Mouse (Mus musculus): ENCODE results near the gene Abcc4. TPM values are rescaled to one million over a fixed set of nuclear protein-coding genes. Genes with fewer than 3 reads are reported as not detected.

Abcc4 gene
- polyA plus RNA-seq, 1 experiment: 14.0 TPM

GRCm38 (mm10) chr14:118712889-118713288, 6.9 kb upstream of the Abcc4 start:
- no peak for DNase-seq (ENCODE audit: low read depth)

DNA sequence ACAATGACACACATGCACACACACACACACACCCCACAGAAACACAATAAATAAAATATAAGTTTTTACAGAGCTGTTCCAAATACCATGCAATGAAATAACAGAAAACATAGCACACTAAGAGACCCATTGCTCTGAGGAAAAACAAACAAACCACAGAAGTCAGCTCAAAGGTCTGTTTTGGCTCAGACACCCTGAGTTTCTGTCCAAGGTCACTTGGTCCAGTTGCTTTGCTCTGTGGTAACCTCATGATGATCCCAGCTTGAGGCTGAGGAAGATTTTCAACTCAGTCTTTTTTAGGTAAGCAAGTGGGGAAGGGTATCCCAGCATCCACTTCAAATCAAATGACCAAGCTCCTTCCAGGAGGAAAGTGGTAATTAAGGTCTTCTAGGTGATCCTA, 4.9 kb upstream of the Abcc4 start:
- DNase-seq (ENCODE audit: low read depth): no peak

DNA sequence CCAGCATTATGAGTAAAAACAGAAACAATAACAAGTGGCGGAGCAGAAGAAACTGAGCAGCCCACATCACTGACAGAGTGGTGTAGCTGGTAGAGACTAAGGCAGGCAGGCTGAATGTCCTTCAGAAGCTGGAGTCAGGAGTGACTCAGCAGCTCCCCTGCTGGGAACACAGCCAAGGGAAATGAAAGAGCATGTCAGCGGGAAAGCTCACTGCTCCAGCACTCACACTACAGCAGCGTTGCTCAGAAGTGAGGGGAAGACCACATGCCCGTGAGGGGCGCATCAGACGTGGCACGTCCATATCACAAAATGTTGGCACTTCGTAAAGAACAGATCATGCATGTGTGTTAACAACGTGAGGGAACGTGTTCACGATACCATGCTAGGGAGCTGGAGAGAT, 3.7 kb upstream of the Abcc4 start:
- DNase-seq (ENCODE audit: low read depth): no peak

DNA sequence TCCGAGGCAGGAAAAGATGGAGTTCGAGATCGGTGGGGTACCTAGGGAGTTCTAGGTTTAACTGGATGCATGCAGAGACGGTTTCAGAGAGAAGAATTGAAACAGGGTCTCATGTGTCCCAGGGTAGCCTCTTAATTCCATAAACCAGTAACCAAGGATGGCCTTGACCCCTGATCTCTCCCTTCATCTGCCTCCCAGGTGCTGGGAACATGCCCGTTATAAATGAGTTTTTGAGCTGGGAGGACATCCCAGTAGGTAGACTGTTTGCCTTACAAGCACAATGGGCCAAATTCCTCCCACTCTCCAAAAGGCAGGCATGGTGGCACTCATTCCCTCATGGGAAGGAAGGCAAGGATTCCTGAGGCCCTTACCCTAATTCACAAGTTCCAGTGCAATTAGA, 2.1 kb upstream of the Abcc4 start:
- DNase-seq (ENCODE audit: low read depth): no peak

- no peak for DNase-seq (ENCODE audit: low read depth)
Observed at GRCm38 (mm10) chr14:118706962-118707361, 943 bp upstream of the Abcc4 start.

DNA sequence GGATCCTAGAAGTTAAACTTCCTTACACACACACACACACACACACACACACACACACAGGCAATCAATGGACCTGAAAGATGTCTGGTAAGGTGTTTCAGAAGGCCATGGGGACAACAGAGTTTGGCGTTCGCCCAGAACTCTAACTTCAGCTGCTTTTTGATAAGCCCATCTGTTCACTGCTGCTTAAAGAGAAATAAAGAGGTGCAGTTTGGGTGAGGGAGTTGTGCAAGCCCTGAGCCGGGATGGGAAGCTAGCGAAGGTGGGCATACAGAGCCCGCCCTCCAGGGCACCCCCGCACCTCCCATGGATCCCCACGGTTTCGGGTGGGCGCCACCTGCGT, 583 bp downstream of the Abcc4 start:
- DNase-seq (ENCODE audit: low read depth): no peak

DNA sequence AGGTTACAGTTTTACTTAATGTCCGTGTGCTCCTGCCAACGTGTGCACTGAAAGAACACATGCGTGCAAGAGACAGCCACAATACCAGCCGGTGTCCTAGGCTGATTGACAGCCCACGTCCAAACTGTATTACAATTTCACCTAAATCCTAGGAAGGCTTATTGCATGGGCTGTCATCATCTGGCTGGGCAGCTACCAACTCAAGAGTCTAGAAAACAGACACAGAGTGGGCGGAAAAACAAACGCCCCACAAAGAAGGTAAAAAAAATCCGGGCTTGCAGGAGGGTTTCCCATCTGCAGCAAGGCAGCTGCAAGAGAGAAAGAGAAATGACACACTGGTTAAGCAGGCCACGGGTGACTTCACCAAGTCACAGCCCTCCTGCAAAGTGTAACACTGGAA, 2.7 kb downstream of the Abcc4 start:
- no peak for DNase-seq (ENCODE audit: low read depth)

GRCm38 (mm10) chr14:118701991-118702608, 3.9 kb downstream of the Abcc4 start:
- no peak for DNase-seq (ENCODE audit: low read depth)

GRCm38 (mm10) chr14:118700576-118700975, 5.4 kb downstream of the Abcc4 start:
- DNase-seq (ENCODE audit: low read depth): no peak

- no peak for DNase-seq (ENCODE audit: low read depth)
Observed at GRCm38 (mm10) chr14:118699963-118700362, 6.1 kb downstream of the Abcc4 start.

DNA sequence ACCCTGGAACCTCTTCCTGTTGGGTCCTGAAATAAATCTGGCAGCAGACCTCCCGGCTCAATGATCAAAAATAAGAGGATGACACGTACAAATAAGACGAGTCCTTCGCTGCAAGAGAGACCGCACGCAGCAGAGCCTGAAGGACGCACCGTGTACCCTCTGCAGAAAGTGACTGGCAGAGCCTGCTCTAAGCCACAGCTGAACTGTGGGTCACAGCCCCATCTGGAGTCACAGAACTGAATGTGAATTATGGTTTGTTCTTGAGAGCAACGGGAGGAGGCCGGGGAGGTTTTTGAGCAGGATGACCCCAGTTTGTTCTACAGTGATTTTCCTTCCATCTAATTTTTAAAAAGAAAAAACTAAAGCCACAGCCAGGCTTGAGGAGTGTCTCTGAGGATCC, 6.5 kb downstream of the Abcc4 start:
- DNase-seq (ENCODE audit: low read depth): no peak

- DNase-seq (ENCODE audit: low read depth): no peak
Observed at GRCm38 (mm10) chr14:118696556-118697289, 9.3 kb downstream of the Abcc4 start.

DNA sequence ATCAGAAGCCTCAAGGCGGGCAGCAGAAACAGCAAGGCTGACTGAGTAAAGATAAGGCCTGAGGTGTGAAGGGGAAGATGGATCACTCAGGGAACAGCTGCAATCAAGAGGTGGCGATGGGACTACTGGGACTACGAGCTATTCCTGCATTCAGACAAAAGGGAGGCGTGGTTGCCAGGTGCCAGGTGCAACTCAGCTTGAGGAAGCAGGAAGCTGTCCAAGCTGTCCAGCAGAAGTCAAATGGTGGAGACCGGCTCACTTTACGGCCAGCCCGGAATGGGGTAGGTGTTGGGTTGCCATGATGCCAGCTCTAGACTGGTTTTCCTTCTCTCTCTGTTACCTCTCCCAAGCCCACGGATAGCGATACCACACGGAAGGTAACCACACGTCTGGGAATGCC, 10.2 kb downstream of the Abcc4 start:
- no peak for DNase-seq (ENCODE audit: low read depth)

DNA sequence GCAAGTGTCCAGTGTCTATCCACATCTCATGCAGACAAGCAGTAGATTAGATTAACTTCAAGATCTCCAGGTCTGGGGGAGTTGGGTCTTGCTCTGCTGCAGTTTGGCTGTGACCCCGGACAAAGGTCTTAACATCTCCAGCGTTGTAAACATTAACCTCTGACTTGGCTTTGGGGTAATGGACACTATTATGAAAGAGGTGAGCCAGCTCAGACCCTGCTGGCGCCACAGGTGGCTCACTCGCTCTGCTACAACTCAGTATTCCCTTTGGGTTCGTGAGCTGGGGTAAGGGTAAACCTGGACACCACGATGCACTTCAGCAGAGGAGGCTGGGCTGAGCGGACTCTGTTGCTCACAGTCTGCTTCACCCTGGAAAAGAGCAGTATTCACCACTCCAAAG, 11.7 kb downstream of the Abcc4 start:
- no peak for DNase-seq (ENCODE audit: low read depth)

- DNase-seq (ENCODE audit: low read depth): no peak
Observed at GRCm38 (mm10) chr14:118691910-118692309, 14.1 kb downstream of the Abcc4 start.

- no peak for DNase-seq (ENCODE audit: low read depth)
Observed at GRCm38 (mm10) chr14:118691404-118691803, 14.6 kb downstream of the Abcc4 start.

- DNase-seq (ENCODE audit: low read depth): no peak
Observed at GRCm38 (mm10) chr14:118690921-118691320, 15.1 kb downstream of the Abcc4 start.

DNA sequence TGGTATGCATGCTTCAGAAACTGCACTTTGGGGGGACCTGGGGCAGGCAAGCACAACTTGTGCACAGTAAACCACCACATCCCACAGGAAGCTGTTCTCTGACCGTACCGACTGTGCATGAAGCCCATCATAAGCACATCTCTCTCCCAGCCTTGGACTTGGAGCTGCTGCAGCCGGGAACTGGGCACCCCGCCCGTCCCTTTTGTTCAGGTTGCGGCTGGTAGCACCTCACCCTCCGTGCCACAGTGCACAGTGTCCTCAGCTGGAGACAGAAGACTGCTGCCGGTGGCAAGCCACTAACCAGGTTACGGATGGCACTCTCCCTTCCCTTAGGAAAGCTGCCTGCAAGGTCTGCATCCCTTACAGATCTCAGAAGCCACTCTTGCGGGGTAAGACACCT, 15.7 kb downstream of the Abcc4 start:
- DNase-seq (ENCODE audit: low read depth): no peak

- no peak for DNase-seq (ENCODE audit: low read depth)
Observed at GRCm38 (mm10) chr14:118688643-118689042, 17.4 kb downstream of the Abcc4 start.

- DNase-seq (ENCODE audit: low read depth): no peak
Observed at GRCm38 (mm10) chr14:118686861-118687260, 19.2 kb downstream of the Abcc4 start.

DNA sequence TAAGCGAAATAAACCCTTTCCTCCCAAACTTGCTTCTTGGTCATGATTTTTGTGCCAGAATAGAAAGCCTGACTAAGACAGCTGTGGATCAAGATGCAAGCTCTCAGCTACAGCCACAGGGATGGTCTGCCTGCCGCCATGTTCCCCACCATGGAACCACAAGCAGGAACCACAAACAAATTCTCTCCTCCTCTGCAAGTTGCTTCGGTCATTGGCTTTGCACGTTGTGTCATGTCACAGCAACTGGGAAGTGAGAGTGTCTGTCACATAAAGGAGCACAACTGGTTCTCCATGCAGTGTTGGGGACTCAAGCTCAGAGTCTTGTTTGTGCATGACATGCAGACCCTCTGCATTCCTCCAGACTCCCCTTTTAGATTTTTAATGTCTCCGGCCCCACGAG, 20.4 kb downstream of the Abcc4 start:
- DNase-seq (ENCODE audit: low read depth): no peak

DNA sequence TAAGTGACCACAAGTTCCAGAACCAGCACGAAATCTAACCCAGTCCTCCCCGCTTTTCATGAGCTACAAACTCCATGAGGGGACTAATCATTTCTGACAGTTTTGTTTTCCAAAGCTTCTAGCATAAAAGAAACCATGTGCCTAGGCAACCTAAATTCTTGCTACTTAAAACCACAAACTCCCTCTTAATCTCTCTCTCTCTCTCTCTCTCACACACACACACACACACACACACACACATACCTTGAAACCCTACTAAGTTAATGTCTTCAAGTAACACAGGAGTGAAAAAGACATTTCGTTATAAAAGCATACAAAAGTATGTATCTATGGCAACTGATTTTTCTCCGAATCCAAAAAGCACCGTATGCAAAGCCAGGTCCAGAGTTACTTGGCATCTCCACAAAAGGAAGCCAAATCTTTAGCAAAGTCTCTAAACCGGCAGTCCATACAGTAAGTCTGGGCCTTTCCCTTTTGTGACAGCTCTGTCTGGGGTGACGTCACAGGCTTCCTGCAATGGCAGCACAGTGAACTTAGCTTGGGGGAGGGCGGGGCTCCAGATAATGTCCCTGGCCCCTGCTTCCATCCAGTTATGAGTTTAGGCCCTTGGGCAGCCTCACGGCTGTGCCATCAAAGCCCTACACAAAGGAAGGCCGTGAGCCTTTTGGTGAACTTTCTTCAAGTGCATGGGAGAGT, 23.5 kb downstream of the Abcc4 start:
- DNase-seq (ENCODE audit: low read depth): no peak

- no peak for DNase-seq (ENCODE audit: low read depth)
Observed at GRCm38 (mm10) chr14:118681087-118681486, 24.9 kb downstream of the Abcc4 start.
